Mouse (Mus musculus) midbrain, embryonic 16.5 days (tissue): ENCODE measurements around the gene Gm44502. TPM values are rescaled to one million over a fixed set of nuclear protein-coding genes. Genes with fewer than 3 reads are reported as not detected.
A peak's percentile ranks its signal among the peaks of the same experiment; 100 is the strongest.

Experiments
- ATAC-seq: fragments of 200-750 bp; cut with Nextera tagmentation; 2 replicates; pipeline ENCODE4 v1.8.0; 2017; ENCODE audit warnings: moderate TSS enrichment
- H3K27ac ChIP-seq: fragments of 300-500 bp; sonication (generic); 2 replicates; pipeline ENCODE4 v1.5.1; 2014; ENCODE audit warnings: mild to moderate bottlenecking, low read length, mixed read lengths
- H3K27me3 ChIP-seq: fragments of 300-500 bp; sonication (generic); 2 replicates; pipeline ENCODE4 v1.6.1; 2014; ENCODE audit warnings: low read depth, low read length, mixed read lengths; ENCODE audit not compliant: control insufficient read depth, insufficient read depth
- H3K36me3 ChIP-seq: fragments of 300-500 bp; sonication (generic); 2 replicates; pipeline ENCODE4 v1.6.1; 2014; ENCODE audit warnings: mild to moderate bottlenecking, low read length, moderate library complexity, mixed read lengths; ENCODE audit not compliant: control insufficient read depth, insufficient read depth
- H3K4me1 ChIP-seq: fragments of 300-500 bp; sonication (generic); 2 replicates; pipeline ENCODE4 v1.6.1; 2014; ENCODE audit warnings: mild to moderate bottlenecking, low read length, mixed read lengths; ENCODE audit not compliant: control insufficient read depth, insufficient read depth
- H3K4me2 ChIP-seq: fragments of 300-500 bp; sonication (generic); 2 replicates; pipeline ENCODE4 v1.6.1; 2014; ENCODE audit warnings: mild to moderate bottlenecking, low read length, mixed read lengths
- H3K4me3 ChIP-seq: fragments of 300-500 bp; sonication (generic); 2 replicates; pipeline ENCODE4 v1.5.1; 2014; ENCODE audit warnings: low read depth, mild to moderate bottlenecking, low read length, moderate library complexity, mixed read lengths
- H3K9ac ChIP-seq: fragments of 300-500 bp; sonication (generic); 2 replicates; pipeline ENCODE4 v1.6.1; 2014; ENCODE audit warnings: low read depth, low read length, mixed read lengths
- H3K9me3 ChIP-seq: fragments of 300-500 bp; sonication (generic); replicated peaks from 2 replicates; pipeline ENCODE4 v1.6.1; 2014; ENCODE audit warnings: mild to moderate bottlenecking, low read length, mixed read lengths; ENCODE audit not compliant: control insufficient read depth, poor library complexity, severe bottlenecking
- WGBS: fragments of 180-500 bp; shearing (Covaris S2); extraction: QIAGEN DNeasy Blood & Tissue Kit; methylation state at CpG from one replicate; pipeline ENCODE4 v1.1.7; 2014; 5-methylcytosine and 5-hydroxymethylcytosine counted together
- polyA plus RNA-seq: library from polyadenylated mRNA; unstranded; fragments of >200 nt; fragmentation: Nextera tagmentation; extraction: Ambion mirVana; gene quantifications from 2 replicates; pipeline ENCODE4 v1.2.1, GENCODE M21; 2015

The Gm44502 gene
- polyA plus RNA-seq, 1 experiment from 2014 or later: not detected

GRCm38 (mm10) chr15:89459821-89460220, 30.3 kb upstream of the Gm44502 start:
- H3K4me3 ChIP-seq: no peak overlapping the region

GRCm38 (mm10) chr15:89458942-89459341, 29.4 kb upstream of the Gm44502 start:
- ATAC-seq: no peak
- H3K27ac ChIP-seq: no peak overlapping the region
- no peaks in the 10 kb centered on the region for H3K27me3 ChIP-seq
- H3K4me1 ChIP-seq: peaks cover 14% of the 10 kb centered on the region
- WGBS: 92% methylated on average over 15 of the region's 15 CpGs
- H3K36me3 ChIP-seq: peaks cover 48% of the 10 kb centered on the region
- H3K4me3 ChIP-seq: no peak overlapping the region
- H3K4me2 ChIP-seq: no peak overlapping the region
- H3K9me3 ChIP-seq: no peaks in the 10 kb centered on the region
- H3K9ac ChIP-seq: no peak overlapping the region

More at GRCm38 (mm10) chr15:89459821-89460220, 30.3 kb upstream of the Gm44502 start:
- 95% methylated on average over 7 of the region's 7 CpGs for WGBS
- Histone ChIP-seq H3K9me3 (no peaks in the 10 kb centered on the region), H3K27ac (no peak overlapping the region), H3K27me3 (no peaks in the 10 kb centered on the region), H3K4me2 (no peak overlapping the region), H3K4me1 (peaks cover 12% of the 10 kb centered on the region), H3K36me3 (peaks cover 48% of the 10 kb centered on the region), H3K9ac (no peak overlapping the region)
- no peak for ATAC-seq

- Histone ChIP-seq H3K9me3 (no peaks in the 10 kb centered on the region), H3K4me1 (peaks cover 23% of the 10 kb centered on the region), H3K4me3 (peak overlapping the region; percentile 73), H3K4me2 (peak overlapping the region; percentile 98), H3K27me3 (no peaks in the 10 kb centered on the region), H3K36me3 (peaks cover 32% of the 10 kb centered on the region), H3K9ac (peak overlapping the region; percentile 85), H3K27ac (no peak overlapping the region)
- ATAC-seq: no peak
- 80% methylated on average over 6 of the region's 6 CpGs for WGBS
Observed at GRCm38 (mm10) chr15:89455642-89456041, 26.1 kb upstream of the Gm44502 start.

- 13% methylated on average over 4 of the region's 6 CpGs for WGBS
- Histone ChIP-seq H3K27ac (peak overlapping the region; percentile 90), H3K36me3 (peaks cover 26% of the 10 kb centered on the region), H3K9me3 (no peaks in the 10 kb centered on the region), H3K9ac (peak overlapping the region; percentile 85), H3K4me2 (peak overlapping the region; percentile 98), H3K27me3 (no peaks in the 10 kb centered on the region), H3K4me1 (peaks cover 23% of the 10 kb centered on the region), H3K4me3 (peak overlapping the region; percentile 73)
- ATAC-seq: no peak
Observed at GRCm38 (mm10) chr15:89454857-89455256, 25.4 kb upstream of the Gm44502 start.

- under 1% methylated on average over 50 of the region's 53 CpGs for WGBS
- ATAC-seq: peak; percentile 79
- peak within 1 kb of the TSS; percentile 85 for H3K9ac ChIP-seq
Observed at GRCm38 (mm10) chr15:89453865-89454478, 24.5 kb upstream of the Gm44502 start, which contains the start of gene Mapk8ip2. Mapk8ip2 (plus strand) TSS chr15:89453913.

GRCm38 (mm10) chr15:89452906-89453864, 23.7 kb upstream of the Gm44502 start:
- H3K36me3 ChIP-seq: peaks cover 16% of the 10 kb centered on the region
- peaks cover 23% of the 10 kb centered on the region for H3K4me1 ChIP-seq
- peak; percentile 72 for ATAC-seq
- peak overlapping the region; percentile 85 for H3K9ac ChIP-seq
- WGBS: 4% methylated on average over 24 of the region's 24 CpGs
- no peaks in the 10 kb centered on the region for H3K27me3 ChIP-seq
- no peaks in the 10 kb centered on the region for H3K9me3 ChIP-seq
- peak overlapping the region; percentile 73 for H3K4me3 ChIP-seq
- peak overlapping the region; percentile 90 for H3K27ac ChIP-seq
- H3K4me2 ChIP-seq: peak overlapping the region; percentile 98

More at GRCm38 (mm10) chr15:89453865-89454478, 24.5 kb upstream of the Gm44502 start, which contains the start of gene Mapk8ip2:
- Histone ChIP-seq H3K4me2 (peak within 1 kb of the TSS; percentile 98), H3K4me3 (peak within 1 kb of the TSS; percentile 73), H3K27ac (peak within 1 kb of the TSS; percentile 90), H3K36me3 (peaks cover 19% of the 10 kb centered on the region), H3K4me1 (peaks cover 23% of the 10 kb centered on the region), H3K9me3 (no peaks in the 10 kb centered on the region), H3K27me3 (no peaks in the 10 kb centered on the region)

- H3K9ac ChIP-seq: no peak overlapping the region
- H3K36me3 ChIP-seq: 0 out of 2 replicates have a peak, but pooled peaks cover 3% of the 10 kb centered on the region
- H3K27ac ChIP-seq: no peak overlapping the region
- ATAC-seq: no peak
- H3K9me3 ChIP-seq: no peaks in the 10 kb centered on the region
- no peak overlapping the region for H3K4me3 ChIP-seq
- WGBS: 38% methylated on average over 8 of the region's 8 CpGs
- H3K4me1 ChIP-seq: no peaks in the 10 kb centered on the region
- no peaks in the 10 kb centered on the region for H3K27me3 ChIP-seq
- no peak overlapping the region for H3K4me2 ChIP-seq
Observed at GRCm38 (mm10) chr15:89442486-89443070, 13.1 kb upstream of the Gm44502 start.

GRCm38 (mm10) chr15:89435878-89436277, 6.4 kb upstream of the Gm44502 start:
- Histone ChIP-seq H3K36me3 (no peaks in the 10 kb centered on the region), H3K4me3 (no peak overlapping the region), H3K4me1 (peaks cover 2% of the 10 kb centered on the region; the same call in 1 of the 2 replicates), H3K9me3 (no peaks in the 10 kb centered on the region), H3K4me2 (no peak overlapping the region), H3K27me3 (no peaks in the 10 kb centered on the region), H3K9ac (no peak overlapping the region), H3K27ac (no peak overlapping the region)
- no peak for ATAC-seq
- 92% methylated on average over 5 of the region's 5 CpGs for WGBS
